Mouse (Mus musculus) large intestine, adult 2 months (tissue): ENCODE measurements at regions not wholly inside any gene's neighbourhood (a gene's known extent, or its start where the extent isn't known, plus 50 kb on each side); places are given as distances from the start of the nearest gene placed in this dataset.

ENCODE experiments used
- DNase-seq: peaks from one replicate; pipeline ENCODE4 v3.0.0-alpha.2; 2012; ENCODE audit warnings: low read depth, low spot score
- WGBS: fragments of 180-500 bp; shearing (Covaris S2); methylation state at CpG from one replicate; pipeline ENCODE4 v1.1.7; 2018; 5-methylcytosine and 5-hydroxymethylcytosine counted together

DNA sequence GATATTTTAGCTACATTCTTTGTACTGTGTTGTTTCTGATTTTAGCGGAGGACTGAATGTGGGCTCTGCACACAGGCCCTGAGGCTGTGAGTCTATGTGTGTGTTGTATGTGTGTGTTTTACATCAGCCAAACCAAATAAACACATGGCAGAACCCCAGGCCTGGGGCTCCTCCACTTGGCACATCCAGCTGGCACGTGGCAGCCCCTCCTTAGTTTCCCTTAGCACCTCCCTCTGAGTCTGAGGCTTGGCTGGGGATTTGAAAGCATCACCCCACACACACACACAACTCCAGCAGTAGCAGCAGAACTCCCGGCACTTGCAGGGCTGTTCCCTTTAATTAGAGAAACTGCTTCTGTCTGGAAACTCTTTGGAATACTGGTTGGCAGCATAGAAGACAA lies 515.1 kb downstream of the Insc start:
- 39% methylated on average over 3 of the region's 3 CpGs for WGBS
- DNase-seq, result no peak

DNA sequence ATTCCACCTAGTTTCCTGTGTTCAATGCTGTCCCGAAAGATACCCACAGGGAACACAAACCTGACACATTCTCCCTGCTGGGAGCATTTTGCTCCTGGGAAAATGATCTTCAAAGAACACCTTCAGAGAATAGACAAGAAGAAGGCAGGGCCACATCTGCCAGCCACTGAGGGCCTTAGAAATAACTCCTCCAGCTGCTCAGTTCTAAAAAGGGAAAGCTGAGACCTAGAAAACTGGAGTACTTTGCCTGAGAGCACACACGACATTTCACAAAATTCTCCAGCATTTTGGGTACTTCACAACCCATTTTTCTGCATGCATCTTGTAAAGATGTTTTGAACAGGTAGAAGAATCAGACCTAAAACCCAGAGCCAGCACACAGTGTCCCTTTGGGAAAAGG lies 519.6 kb downstream of the Insc start:
- 96% methylated on average over 2 of the region's 2 CpGs for WGBS
- no peak for DNase-seq

- DNase-seq, result no peak
- WGBS, result 83% methylated on average over 4 of the region's 4 CpGs
Measured at GRCm38 (mm10) chr7:115266141-115266540, 522.6 kb downstream of the Insc start.

DNA sequence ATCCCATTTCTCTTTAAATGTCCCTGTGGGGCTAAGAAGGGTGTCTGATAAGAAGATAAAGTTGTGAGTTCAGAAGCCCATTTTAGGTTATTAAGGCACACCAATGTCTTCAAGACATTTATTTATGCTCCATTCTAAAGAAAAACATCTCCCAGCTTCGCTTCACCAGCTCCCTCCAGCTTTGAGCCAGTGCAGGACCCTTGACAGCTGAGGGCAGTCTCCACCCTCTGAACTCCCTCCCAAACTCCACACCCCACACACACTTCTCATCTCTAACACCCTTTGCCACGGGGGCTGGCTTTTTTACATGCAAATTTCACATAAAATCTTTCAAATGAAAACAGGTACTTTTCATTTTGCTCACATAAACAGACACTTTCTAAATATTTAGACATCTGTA lies 527.3 kb downstream of the Insc start:
- 35% methylated on average over 2 of the region's 2 CpGs for WGBS
- no peak for DNase-seq

DNA sequence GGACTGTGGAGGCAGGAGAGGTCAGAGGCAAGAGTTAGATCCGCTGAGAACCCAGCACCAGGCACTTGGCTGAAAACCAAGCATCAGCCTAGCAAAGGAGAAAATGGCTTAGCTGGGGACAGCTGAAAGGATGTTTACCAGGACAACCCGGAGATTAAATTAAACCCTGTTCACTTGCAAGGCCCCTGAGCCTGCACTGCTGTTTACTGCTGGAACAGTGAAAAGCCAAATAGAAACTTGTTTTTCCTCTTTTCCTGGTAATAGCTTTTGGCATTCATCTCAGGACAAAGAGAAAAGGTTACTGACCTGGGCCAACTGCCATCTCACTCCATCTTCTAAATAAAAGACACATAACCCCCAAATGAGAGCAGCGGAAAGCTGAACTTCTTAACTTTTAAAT lies 531.3 kb downstream of the Insc start:
- DNase-seq, result no peak
- 37% methylated on average over 3 of the region's 3 CpGs for WGBS

DNA sequence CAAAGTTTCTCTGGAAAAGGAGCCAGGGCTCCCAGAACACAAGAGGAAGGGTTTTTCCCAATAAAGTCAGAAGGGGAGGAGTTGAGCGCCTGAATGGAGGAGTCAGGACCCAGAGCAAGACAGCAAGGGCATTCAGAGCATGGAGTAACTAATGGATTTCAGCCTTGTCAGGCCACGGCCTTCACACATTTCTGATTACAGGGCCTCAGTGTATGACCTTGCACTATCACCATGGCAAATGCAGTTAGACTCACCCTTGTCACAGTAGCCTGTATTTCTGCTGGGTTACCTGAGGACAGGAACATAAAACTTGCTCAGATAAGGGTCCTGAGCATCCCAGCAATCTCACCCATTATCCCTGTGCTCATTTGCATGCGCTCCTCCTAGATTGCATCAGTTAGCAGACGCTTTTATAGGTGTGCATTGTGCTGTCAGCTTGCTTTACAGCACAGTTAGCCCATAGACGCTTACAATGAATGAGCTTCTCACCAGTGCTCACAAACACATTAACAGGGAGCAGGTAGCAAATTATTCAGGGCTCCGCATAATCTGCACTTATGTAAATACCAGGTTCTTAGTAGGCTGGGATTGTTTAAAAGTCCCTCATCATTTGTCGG lies 547.4 kb downstream of the Insc start:
- 59% methylated on average over 7 of the region's 7 CpGs for WGBS
- no peak for DNase-seq

GRCm38 (mm10) chr7:115294655-115295230 lies 551.2 kb downstream of the Insc start:
- no peak for DNase-seq
- 43% methylated on average over 10 of the region's 10 CpGs for WGBS

DNA sequence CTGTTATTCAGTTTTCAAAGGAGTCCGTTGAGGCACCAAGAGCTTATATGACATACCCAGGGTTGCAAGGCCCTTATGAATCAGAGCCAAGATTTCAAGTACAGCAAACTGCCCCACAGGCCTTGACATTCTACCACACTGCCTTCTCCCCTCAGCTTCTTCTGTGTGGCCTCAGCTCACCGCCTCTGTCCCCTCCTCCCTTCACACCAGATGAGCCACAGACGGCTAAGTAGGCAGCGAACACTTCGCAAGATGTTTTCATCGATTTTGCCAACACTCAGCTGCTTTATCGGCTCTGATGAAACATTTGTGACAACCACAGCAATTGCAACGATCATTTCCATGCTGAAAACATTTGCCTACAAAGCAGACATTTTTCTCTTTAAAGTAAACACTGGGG lies 556.7 kb downstream of the Insc start:
- 86% methylated on average over 8 of the region's 8 CpGs for WGBS
- no peak for DNase-seq

GRCm38 (mm10) chr7:115308377-115308776 lies 564.9 kb downstream of the Insc start:
- peak; percentile 21 for DNase-seq

GRCm38 (mm10) chr7:115310400-115311225 lies 567.1 kb downstream of the Insc start:
- DNase-seq, result no peak
- 23% methylated on average over 5 of the region's 5 CpGs for WGBS

More at GRCm38 (mm10) chr7:115308377-115308776, 564.9 kb downstream of the Insc start:
- 34% methylated on average over 4 of the region's 4 CpGs for WGBS

DNA sequence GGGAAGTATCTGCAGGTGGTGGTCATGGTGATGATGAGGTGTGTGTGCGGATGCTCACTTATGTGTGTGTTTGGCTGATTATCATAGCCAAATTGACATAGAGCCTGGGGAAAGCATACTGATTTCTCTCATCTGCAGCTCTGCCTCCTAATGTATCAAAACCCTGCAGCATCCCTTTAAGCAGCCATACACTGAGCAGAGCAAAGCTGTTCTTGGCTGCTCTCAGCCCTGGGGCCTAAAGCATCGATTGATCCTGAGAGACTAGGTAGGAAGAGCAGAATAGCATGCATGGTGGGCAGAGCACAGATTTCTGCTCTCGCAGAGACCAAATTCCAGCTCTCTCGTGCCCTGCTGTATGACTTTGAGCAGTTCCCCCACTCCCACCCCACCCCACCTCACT lies 576.0 kb downstream of the Insc start:
- no peak for DNase-seq

DNA sequence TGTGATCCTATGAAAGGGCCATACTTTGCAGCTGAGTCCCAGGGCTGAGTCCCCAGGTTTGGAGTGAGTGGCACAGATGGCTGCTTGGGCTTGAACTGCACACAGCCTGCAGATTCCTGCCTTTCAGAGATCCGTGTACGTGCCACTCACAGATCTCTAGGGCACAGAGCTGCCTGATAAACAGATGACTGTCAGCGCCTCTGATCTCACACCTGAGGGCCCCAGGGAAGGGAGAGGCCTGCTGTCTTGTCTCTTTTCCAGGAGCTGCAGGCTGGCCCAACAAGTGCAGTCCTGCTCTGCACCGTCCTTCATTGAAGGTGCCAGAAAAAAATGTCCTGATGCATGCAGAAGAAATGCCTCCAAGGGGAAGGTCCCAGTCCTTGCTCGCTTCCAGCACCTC lies 579.5 kb downstream of the Insc start:
- DNase-seq, result no peak
- WGBS, result 73% methylated on average over 5 of the region's 5 CpGs

More for the DNA sequence above, 576.0 kb downstream of the Insc start:
- 84% methylated on average over 4 of the region's 4 CpGs for WGBS

- WGBS, result 50% methylated on average over 3 of the region's 3 CpGs
- no peak for DNase-seq
Measured at GRCm38 (mm10) chr7:115328300-115328699, 584.8 kb downstream of the Insc start.

GRCm38 (mm10) chr7:115331698-115332097 lies 588.2 kb downstream of the Insc start:
- 79% methylated on average over 1 of the region's 1 CpGs for WGBS

GRCm38 (mm10) chr7:115333046-115333577 lies 589.6 kb downstream of the Insc start:
- no peak for DNase-seq
- WGBS, result 48% methylated on average over 1 of the region's 1 CpGs

More at GRCm38 (mm10) chr7:115331698-115332097, 588.2 kb downstream of the Insc start:
- no peak for DNase-seq

DNA sequence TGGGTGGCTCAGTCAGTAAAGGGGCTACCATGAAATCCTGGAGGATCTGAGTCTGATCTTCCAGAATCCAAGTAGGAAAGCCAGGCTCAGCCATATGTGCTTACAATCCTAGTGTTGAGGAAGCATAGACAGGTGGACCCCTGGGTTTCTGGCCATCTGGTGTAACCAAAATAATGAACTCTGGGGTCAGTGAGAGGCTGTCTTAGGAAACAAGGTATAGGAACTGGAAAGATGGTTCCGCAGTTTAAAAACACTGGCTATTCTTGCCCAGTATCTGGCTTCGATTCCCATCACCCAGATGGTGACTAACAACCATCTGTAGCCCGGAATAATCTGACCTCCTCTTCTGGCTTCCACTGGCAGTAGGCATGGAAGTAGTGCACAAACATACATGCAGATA lies 591.6 kb downstream of the Insc start:
- DNase-seq, result no peak
- WGBS, result 92% methylated on average over 3 of the region's 3 CpGs

DNA sequence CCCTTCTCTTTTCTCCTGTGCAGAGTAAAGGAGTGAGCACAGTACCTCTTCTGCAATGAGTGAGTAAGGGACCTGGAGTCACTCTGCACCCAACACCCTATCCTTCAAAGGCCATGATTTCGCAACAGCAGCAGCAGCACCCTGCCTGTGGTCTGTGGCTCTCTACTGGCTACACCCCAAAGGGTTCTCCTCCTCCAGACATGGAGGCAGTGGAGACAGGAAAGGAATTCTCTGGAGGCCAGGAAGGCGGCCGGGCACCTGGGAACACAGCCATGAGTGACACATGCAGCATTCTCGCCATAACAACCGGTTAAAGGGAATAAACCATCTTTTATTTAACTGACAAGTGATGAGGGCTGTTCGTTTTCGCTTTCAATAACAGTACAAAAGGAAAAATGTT lies 596.7 kb downstream of the Insc start:
- 64% methylated on average over 7 of the region's 7 CpGs for WGBS

DNA sequence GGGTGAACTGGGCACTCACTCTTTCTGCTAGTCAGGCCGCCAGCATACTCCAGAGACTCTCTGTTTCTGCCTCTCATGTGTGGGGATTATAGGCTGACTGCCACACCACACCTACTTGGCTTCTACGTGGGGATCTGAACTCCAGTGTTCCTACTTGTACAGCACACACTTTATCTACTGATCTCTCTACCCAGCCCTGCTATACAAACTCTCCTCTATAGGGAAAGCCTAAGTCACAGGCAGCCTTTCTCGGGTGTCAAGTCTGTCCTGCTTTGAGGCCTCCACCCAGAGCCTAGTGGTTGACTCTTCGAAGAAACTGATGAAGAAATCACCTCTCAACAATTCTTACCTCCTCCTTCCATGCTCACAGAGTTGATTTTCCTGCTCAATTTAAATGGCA lies 597.5 kb downstream of the Insc start:
- WGBS, result 62% methylated on average over 4 of the region's 4 CpGs
- no peak for DNase-seq

More for the DNA sequence above, 596.7 kb downstream of the Insc start:
- no peak for DNase-seq

DNA sequence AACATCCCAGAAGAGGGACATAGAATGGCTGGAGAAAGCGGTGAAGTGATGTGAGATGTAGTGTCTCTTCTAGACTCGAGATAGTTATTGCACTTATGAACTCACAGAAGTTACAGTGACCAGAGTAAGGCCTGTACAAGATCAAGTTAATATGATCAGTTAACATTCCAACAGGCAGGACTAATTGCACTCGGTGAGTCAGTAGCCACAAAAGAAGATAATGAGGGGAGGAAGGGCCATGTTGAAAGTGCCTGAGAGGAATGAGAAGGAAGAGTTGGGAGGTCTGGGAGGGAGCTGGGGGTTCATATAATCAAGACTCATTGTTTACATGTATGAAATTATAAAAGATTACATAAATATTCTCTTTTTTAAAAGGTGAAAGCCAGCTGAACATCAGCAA lies 602.3 kb downstream of the Insc start:
- 82% methylated on average over 3 of the region's 3 CpGs for WGBS
- DNase-seq, result no peak

GRCm38 (mm10) chr7:115358711-115359110 lies 615.2 kb downstream of the Insc start:
- no peak for DNase-seq
- WGBS, result 79% methylated on average over 6 of the region's 6 CpGs

DNA sequence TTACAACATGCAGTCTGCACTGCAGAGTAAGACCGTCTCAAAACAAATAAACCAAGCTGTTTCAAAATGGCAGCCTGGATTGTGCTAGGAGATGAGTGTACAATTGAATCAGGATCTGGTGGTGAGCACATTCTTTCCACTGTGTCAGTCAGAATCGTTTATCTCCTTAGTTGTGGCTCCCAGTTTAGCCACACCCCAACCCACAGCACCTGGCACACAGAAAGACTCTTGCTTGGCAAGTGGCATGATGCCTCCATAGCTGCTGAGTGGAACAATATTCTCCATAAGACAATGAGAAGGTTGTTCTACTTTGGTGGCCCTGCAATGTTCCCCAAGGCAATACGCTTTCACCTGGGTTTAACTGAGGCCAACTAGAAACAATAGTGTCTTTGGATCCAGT lies 616.6 kb downstream of the Insc start:
- WGBS, result 40% methylated on average over 3 of the region's 3 CpGs
- DNase-seq, result no peak
